Mouse (Mus musculus) embryo, embryonic 11.5 days (tissue): ENCODE measurements around the gene Lce3c.

Experiments used
- DNase-seq: peaks from one replicate; pipeline ENCODE4 v3.0.0-alpha.2; 2012; ENCODE audit warnings: low read depth, low spot score

Gene Lce3c

DNA sequence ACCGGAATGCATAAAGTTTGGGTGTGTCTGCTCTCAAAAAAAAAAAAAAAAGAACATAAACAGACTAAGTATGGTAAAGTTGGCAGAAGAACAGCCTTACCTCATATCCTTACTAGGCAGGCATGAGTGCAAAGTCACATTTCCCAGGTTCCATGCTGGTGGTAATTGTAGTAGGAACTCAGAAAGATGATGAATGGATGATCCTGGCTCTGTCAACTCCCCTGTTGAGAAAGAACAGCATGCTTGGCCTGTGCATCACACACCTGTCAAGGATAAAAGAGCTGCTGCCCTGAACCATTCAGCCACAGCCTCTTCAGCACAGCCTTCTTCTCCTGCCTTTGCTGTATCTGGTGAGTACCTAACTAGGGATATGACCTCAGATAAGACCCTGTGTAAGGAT, at the start of gene Lce3c:
Gene Lce3c (plus strand): TSS at position 301 of the 400 bp plus-strand sequence.
- DNase-seq: no peak

- no peak for DNase-seq
Measured at GRCm38 (mm10) chr3:92894489-92894888, 49.8 kb upstream of the Lce3c start.

- DNase-seq: peak; percentile 4
Measured at GRCm38 (mm10) chr3:92902992-92903391, 41.3 kb upstream of the Lce3c start.

DNA sequence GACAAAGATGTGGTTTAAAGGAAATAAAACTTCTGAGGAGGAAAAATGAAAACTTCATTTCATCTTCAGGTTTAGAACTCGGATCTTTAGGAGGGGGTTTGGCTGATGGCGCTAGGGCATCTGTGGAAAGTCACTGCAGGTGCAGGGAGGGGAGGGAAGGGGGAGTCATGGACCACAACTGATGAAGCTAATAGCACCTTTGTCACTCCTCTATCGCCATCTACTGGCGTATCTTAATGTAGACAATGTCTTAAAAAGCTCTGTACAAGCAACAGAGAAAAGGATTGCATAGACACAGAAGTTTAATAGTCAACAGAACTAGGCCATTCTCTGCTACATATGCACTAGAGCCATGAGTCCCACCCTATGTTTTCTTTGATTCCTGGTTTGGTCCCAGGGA, 40.6 kb upstream of the Lce3c start:
- peak; percentile 14 for DNase-seq

GRCm38 (mm10) chr3:92905182-92905581, 39.1 kb upstream of the Lce3c start:
- no peak for DNase-seq

GRCm38 (mm10) chr3:92907571-92907970, 36.7 kb upstream of the Lce3c start:
- DNase-seq: peak; percentile 32

- DNase-seq: peak; percentile 20
Measured at GRCm38 (mm10) chr3:92920364-92920763, 23.9 kb upstream of the Lce3c start.

GRCm38 (mm10) chr3:92926130-92926529, 18.2 kb upstream of the Lce3c start, which contains the start of gene Lce3a:
TSS of gene Lce3a (minus strand) at chr3:92926230.
- DNase-seq: no peak

DNA sequence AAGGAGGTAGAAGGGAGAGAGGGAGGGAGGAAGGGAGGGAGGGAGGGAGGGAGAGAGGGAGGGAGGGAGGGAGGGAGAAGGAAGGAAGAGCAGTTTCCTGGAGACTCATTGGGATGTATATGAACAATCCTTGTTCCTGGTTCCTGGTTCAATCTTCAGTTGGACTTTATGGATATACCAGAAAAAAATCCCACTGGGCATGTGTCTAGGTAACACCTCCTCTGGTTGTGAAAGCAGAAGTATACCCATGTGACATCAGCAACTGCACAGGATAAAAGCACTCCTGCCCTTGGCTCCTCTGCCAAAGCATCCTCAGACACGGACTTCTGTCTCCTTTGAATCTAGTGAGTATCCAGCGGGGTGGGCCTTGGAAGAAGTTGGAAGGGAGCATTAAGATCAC, 11.6 kb upstream of the Lce3c start, which contains the start of gene Lce3b:
Gene Lce3b (plus strand): TSS at position 301 of the 400 bp plus-strand sequence.
- no peak for DNase-seq

DNA sequence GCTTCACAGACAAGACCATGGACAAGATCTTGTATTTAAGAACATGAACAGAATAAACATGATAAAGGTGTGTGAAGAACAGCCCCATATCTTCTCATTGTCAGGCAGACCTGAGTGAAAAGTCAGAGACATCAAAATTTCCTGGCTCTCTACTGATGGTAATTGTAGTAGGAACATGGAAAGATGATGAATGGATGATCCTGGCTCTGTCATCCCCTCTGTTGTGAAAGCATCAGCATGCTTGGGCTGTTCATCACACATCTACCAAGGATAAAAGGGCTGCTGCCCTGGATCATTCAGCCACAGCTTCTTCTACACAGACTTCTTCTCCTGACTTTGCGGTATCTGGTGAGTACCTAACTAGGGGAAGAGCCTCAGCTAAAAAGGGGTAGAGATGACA, 12.8 kb downstream of the Lce3c start, which contains the start of gene Lce3d:
Gene Lce3d (plus strand): TSS at position 301 of the 400 bp plus-strand sequence.
- DNase-seq: no peak

GRCm38 (mm10) chr3:92966761-92967160, 22.5 kb downstream of the Lce3c start, which contains the start of gene Lce3e:
TSS of gene Lce3e (plus strand) at chr3:92967061.
- DNase-seq: no peak

DNA sequence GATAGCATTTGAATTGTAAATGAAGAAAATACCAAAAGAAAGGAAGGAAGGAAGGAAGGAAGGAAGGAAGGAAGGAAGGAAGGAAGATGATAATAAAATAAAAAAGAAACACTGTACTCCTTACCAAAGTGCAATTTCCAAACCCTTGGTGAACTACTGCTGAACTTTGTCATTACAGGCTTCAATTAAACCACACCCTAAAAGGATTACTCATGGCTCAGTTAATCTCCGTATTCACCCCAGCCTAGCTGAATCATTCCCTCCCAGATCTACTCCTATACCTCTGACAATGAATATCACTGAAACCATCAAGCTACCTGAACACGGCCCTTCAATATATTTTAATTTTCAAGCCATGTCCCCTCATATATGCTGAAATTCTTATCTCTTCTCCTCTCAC, 34.2 kb downstream of the Lce3c start:
- DNase-seq: no peak

- DNase-seq: no peak
Measured at GRCm38 (mm10) chr3:92991926-92992325, 47.6 kb downstream of the Lce3c start, which contains the start of gene Lce3f. TSS of gene Lce3f (plus strand) at chr3:92992226.
